Mouse (Mus musculus) ES-Bruce4 (cell line): ENCODE results near the gene Nr2f1.

Source experiments
- CTCF ChIP-seq: IDR thresholded peaks from one replicate; pipeline ENCODE4 v1.8.1; 2011; ENCODE audit warnings: low read depth, low read length
- EP300 ChIP-seq: IDR thresholded peaks from 2 replicates; pipeline ENCODE4 v1.6.1; 2011; ENCODE audit warnings: low read depth, low read length; ENCODE audit not compliant: insufficient read depth
- POLR2A ChIP-seq: IDR thresholded peaks from one replicate; pipeline ENCODE4 v1.8.1; 2011; ENCODE audit warnings: low read length; ENCODE audit not compliant: insufficient read depth

DNA sequence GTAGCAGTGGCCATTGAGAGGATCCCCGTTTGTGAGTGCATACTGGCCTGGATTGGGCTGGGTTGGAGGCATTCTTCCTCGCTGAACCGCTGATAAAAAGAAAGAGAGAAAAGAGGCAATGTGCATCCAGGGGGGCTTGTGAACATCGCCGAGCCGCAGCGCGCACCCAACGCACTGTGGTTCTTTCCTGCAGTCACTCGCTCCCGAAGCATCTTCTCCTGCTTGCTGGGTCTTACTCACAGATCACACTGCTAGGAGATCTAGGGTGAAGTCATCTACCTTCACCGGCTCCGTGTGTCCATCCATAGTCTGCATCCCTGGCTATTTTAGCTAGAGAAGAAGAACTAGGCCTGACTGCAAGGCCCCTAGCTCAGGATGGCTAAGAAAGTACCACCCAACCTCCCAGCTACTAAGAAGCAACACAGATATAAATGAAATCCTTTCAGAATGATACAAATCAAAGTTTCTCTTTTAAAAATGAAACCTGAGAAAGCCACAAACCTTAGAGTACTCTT lies 3.9 kb downstream of the Nr2f1 start:
- TF ChIP-seq CTCF (no peak), POLR2A (no peak), EP300 (no peak)
